In the genomic region with DNA sequence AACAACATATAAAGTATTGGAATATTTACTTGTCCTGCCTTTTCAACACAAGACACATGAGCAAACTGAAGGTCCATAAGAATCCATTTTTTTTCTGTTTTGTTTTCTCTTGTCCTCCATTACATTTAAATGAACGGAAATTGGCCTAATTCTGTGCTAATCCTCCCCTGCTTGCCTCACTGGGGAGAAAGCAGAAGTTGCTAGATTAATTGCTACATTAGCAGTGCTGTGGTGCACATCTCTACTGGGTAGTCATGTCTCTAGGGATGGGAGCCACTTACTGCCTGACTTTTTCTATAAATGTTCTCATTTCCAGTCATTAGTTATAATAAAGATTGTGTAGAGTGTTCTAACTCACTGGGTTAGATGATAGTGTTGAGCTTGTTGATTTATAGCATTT, we compare ENCODE assay signal across 22 mouse cellular contexts.
DNase-seq lines count a peak whose midpoint lies in the region; ATAC-seq and TF ChIP-seq lines count a peak whose summit lies in the region.
"Had no signal": no experiment of that assay in that cellular context is flagged by ENCODE, and none has a peak within 500 bp of the region (broad histone marks: within the 10 kb centered on the region; RNA-seq: fewer than 3 reads in every experiment).

No protein-coding gene starts in this region.

- no peaks in the 10 kb centered on the region for H3K36me3 ChIP-seq in midbrain, embryonic 11.5 days (ENCODE audit: control insufficient read depth, insufficient read depth, low read length)
- no peaks in the 10 kb centered on the region for H3K36me3 ChIP-seq in midbrain, postnatal 0 days (ENCODE audit: insufficient read depth, low read length)
- H3K36me3 ChIP-seq in splenic B cell, adult 2 months (ENCODE audit: control insufficient read depth, insufficient read depth, low read length, poor library complexity, severe bottlenecking) = no peaks in the 10 kb centered on the region
- H3K36me3 ChIP-seq in hindbrain, postnatal 0 days (ENCODE audit: insufficient read depth, low read length) = no peaks in the 10 kb centered on the region
- no peaks in the 10 kb centered on the region for H3K36me3 ChIP-seq in forebrain, embryonic 16.5 days (ENCODE audit: control insufficient read depth, insufficient read depth)
- H3K36me3 ChIP-seq: embryonic facial prominence, embryonic 10.5 days; embryonic facial prominence, embryonic 12.5 days; forebrain, embryonic 15.5 days; G1E had no signal

- no peak for ATAC-seq in midbrain, embryonic 11.5 days (ENCODE audit: low FRiP score)
- no peak for ATAC-seq in midbrain, postnatal 0 days (ENCODE audit: low FRiP score)
- ATAC-seq in common myeloid progenitor, adult 5-6 weeks (replicated peaks; ENCODE audit: low read depth, poor library complexity, severe bottlenecking) = 0 out of 2 replicates have a peak, but pooled peaks have one; percentile 39
- ATAC-seq in megakaryocyte, adult 5-6 weeks (ENCODE audit: poor library complexity, severe bottlenecking) = peak; percentile 74
- no peak for ATAC-seq in hindbrain, postnatal 0 days
- no peak for ATAC-seq in forebrain, embryonic 16.5 days
- ATAC-seq: forebrain, embryonic 13.5 days; forebrain, embryonic 15.5 days had no signal

- H3K9me3 ChIP-seq in midbrain, embryonic 11.5 days (ENCODE audit: control insufficient read depth, low read length) = no peaks in the 10 kb centered on the region
- H3K9me3 ChIP-seq in midbrain, postnatal 0 days (ENCODE audit: low read length) = no peaks in the 10 kb centered on the region
- H3K9me3 ChIP-seq in hindbrain, postnatal 0 days (ENCODE audit: low read length) = no peaks in the 10 kb centered on the region
- H3K9me3 ChIP-seq in forebrain, embryonic 16.5 days (ENCODE audit: control insufficient read depth, low read length) = no peaks in the 10 kb centered on the region
- H3K9me3 ChIP-seq: embryonic facial prominence, embryonic 10.5 days; embryonic facial prominence, embryonic 12.5 days; forebrain, embryonic 13.5 days; forebrain, embryonic 15.5 days had no signal

- H3K27ac ChIP-seq in midbrain, embryonic 11.5 days (ENCODE audit: low read depth, low read length) = no peak overlapping the region
- H3K27ac ChIP-seq in midbrain, postnatal 0 days (ENCODE audit: low read depth, low read length) = no peak overlapping the region
- no peak overlapping the region for H3K27ac ChIP-seq in hindbrain, postnatal 0 days
- no peak overlapping the region for H3K27ac ChIP-seq in forebrain, embryonic 16.5 days (ENCODE audit: low read length)
- H3K27ac ChIP-seq: embryonic facial prominence, embryonic 10.5 days; embryonic facial prominence, embryonic 12.5 days; forebrain, embryonic 13.5 days; forebrain, embryonic 15.5 days had no signal

- TF ChIP-seq CTCF in midbrain, postnatal 0 days (IDR thresholded peaks at IDR 0.05) = no peak
- no peak for TF ChIP-seq CTCF in hindbrain, postnatal 0 days (IDR thresholded peaks at IDR 0.05; ENCODE audit: low read depth)

- H3K27me3 ChIP-seq in midbrain, embryonic 11.5 days (ENCODE audit: control insufficient read depth, insufficient read depth, low read length) = no peaks in the 10 kb centered on the region
- no peaks in the 10 kb centered on the region for H3K27me3 ChIP-seq in midbrain, postnatal 0 days (ENCODE audit: insufficient read depth, low read length)
- H3K27me3 ChIP-seq in splenic B cell, adult 2 months (ENCODE audit: control insufficient read depth, insufficient read depth, low read length, poor library complexity, severe bottlenecking) = no peaks in the 10 kb centered on the region
- no peaks in the 10 kb centered on the region for H3K27me3 ChIP-seq in hindbrain, postnatal 0 days (ENCODE audit: insufficient read depth, low read length)
- no peaks in the 10 kb centered on the region for H3K27me3 ChIP-seq in forebrain, embryonic 16.5 days (replicated peaks; ENCODE audit: control insufficient read depth, insufficient read depth, low read length)
- H3K27me3 ChIP-seq: embryonic facial prominence, embryonic 12.5 days; forebrain, embryonic 13.5 days; forebrain, embryonic 15.5 days had no signal

- WGBS in midbrain, embryonic 11.5 days = 70% methylated on average over 1 of the region's 1 CpGs
- WGBS in midbrain, postnatal 0 days = 76% methylated on average over 1 of the region's 1 CpGs
- 70% methylated on average over 1 of the region's 1 CpGs for WGBS in hindbrain, postnatal 0 days
- 82% methylated on average over 1 of the region's 1 CpGs for WGBS in forebrain, embryonic 16.5 days

- no peaks in the 10 kb centered on the region for H3K4me1 ChIP-seq in midbrain, embryonic 11.5 days (ENCODE audit: control insufficient read depth, insufficient read depth, low read length)
- no peaks in the 10 kb centered on the region for H3K4me1 ChIP-seq in midbrain, postnatal 0 days (ENCODE audit: insufficient read depth, low read length)
- H3K4me1 ChIP-seq in hindbrain, postnatal 0 days (ENCODE audit: insufficient read depth, low read length) = no peaks in the 10 kb centered on the region
- H3K4me1 ChIP-seq in forebrain, embryonic 16.5 days (replicated peaks; ENCODE audit: control insufficient read depth, insufficient read depth, low read length) = no peaks in the 10 kb centered on the region
- H3K4me1 ChIP-seq: embryonic facial prominence, embryonic 10.5 days; embryonic facial prominence, embryonic 12.5 days; forebrain, embryonic 13.5 days; forebrain, embryonic 15.5 days had no signal

- H3K4me2 ChIP-seq in midbrain, embryonic 11.5 days = no peak overlapping the region
- H3K4me2 ChIP-seq in midbrain, postnatal 0 days (ENCODE audit: low read depth, low read length, poor library complexity, severe bottlenecking) = no peak overlapping the region
- H3K4me2 ChIP-seq in hindbrain, postnatal 0 days (ENCODE audit: low read depth, low read length) = no peak overlapping the region
- no peak overlapping the region for H3K4me2 ChIP-seq in forebrain, embryonic 16.5 days (ENCODE audit: low read length)
- H3K4me2 ChIP-seq: embryonic facial prominence, embryonic 12.5 days; forebrain, embryonic 13.5 days; forebrain, embryonic 15.5 days had no signal

- peak; percentile 76 for DNase-seq in midbrain, embryonic 11.5 days (ENCODE audit: low spot score, missing footprints)
- no peak for DNase-seq in midbrain, postnatal 0 days (ENCODE audit: low spot score)
- peak; percentile 4 for DNase-seq in splenic B cell, adult 2 months (ENCODE audit: low read depth, low spot score)
- no peak for DNase-seq in right cerebral cortex, adult 2 months (ENCODE audit: low spot score in 2 of 2)
- no peak for DNase-seq in hindbrain, postnatal 0 days (ENCODE audit: low spot score)
- DNase-seq: adrenal gland, adult 2 months; adrenal gland, postnatal 10 days; adrenal gland, postnatal 25 days; cerebellum, adult 11 months; cerebellum, adult 18-20 months; cerebellum, adult 8-10 months; cerebellum, adult 9-11 months; cerebellum, postnatal 14 days; cerebellum, postnatal 36 days had no signal

- H3K4me3 ChIP-seq in midbrain, embryonic 11.5 days (ENCODE audit: low read depth, low read length) = no peak overlapping the region
- no peak overlapping the region for H3K4me3 ChIP-seq in midbrain, postnatal 0 days (ENCODE audit: low read depth, low read length)
- no peak overlapping the region for H3K4me3 ChIP-seq in hindbrain, postnatal 0 days (ENCODE audit: low read length)
- H3K4me3 ChIP-seq in forebrain, embryonic 16.5 days (replicated peaks; ENCODE audit: low read length) = no peak overlapping the region
- H3K4me3 ChIP-seq: embryonic facial prominence, embryonic 10.5 days; embryonic facial prominence, embryonic 12.5 days; forebrain, embryonic 13.5 days; forebrain, embryonic 15.5 days had no signal

- H3K9ac ChIP-seq in midbrain, embryonic 11.5 days (ENCODE audit: low read length) = no peak overlapping the region
- no peak overlapping the region for H3K9ac ChIP-seq in midbrain, postnatal 0 days (replicated peaks; ENCODE audit: low read length, poor library complexity, severe bottlenecking)
- no peak overlapping the region for H3K9ac ChIP-seq in hindbrain, postnatal 0 days (replicated peaks; ENCODE audit: low read length)
- no peak overlapping the region for H3K9ac ChIP-seq in forebrain, embryonic 16.5 days (replicated peaks; ENCODE audit: low read depth, low read length)
- H3K9ac ChIP-seq: embryonic facial prominence, embryonic 12.5 days; forebrain, embryonic 13.5 days; forebrain, embryonic 15.5 days had no signal

Comparison
In these comparisons a context has a peak if more than half of its experiments do, and no peak if none do; other contexts are left out.
1. DNase-seq: peak in midbrain, embryonic 11.5 days (single experiment) and splenic B cell, adult 2 months (single experiment); none in midbrain, postnatal 0 days (single experiment), right cerebral cortex, adult 2 months (0 of 2) and hindbrain, postnatal 0 days (single experiment).
2. ATAC-seq: peak in common myeloid progenitor, adult 5-6 weeks (single experiment) and megakaryocyte, adult 5-6 weeks (single experiment); none in midbrain, embryonic 11.5 days (single experiment), midbrain, postnatal 0 days (single experiment), hindbrain, postnatal 0 days (single experiment) and forebrain, embryonic 16.5 days (single experiment).